Mouse (Mus musculus): ENCODE measurements around the gene Sash1. TPM values are rescaled to one million over a fixed set of nuclear protein-coding genes. Genes with fewer than 3 reads are reported as not detected.

Gene Sash1
- total and polyA plus RNA-seq, 2 experiments, result 9.6 to 21.1 TPM

DNA sequence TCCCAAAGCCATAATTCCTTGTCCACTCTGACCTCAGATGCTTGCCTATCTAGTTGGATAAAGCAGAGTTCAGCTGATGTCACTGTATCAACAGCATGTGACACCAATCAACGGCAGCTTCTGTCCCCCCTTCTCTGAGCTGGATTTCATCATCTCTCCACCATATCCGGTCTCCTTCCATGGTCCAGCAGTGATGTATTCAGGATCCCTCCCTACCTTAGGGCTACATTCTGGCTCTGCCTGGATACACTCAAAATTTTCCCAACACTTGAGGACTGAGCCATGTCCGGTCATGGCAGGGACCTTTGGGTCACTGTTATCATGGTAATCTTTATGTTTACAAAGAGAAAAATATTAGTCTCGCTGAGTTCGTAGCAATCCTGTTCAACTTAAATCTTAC is 118.5 kb downstream of the Sash1 start:
- no peak overlapping the region for H3K4me3 ChIP-seq (ENCODE audit: insufficient read depth, low read depth, low read length)
- H3K27ac ChIP-seq (replicated peaks; ENCODE audit: insufficient read depth, low read depth, low read length), result no peak overlapping the region
- TF ChIP-seq POLR2A (IDR thresholded peaks at IDR 0.05; ENCODE audit: extremely low read depth, insufficient read depth, low read length) (no peak), CTCF (IDR thresholded peaks at IDR 0.05; ENCODE audit: low read depth, low read length) (no peak)
- no peak overlapping the region for H3K9ac ChIP-seq (ENCODE audit: low read depth, low read length)
- WGBS, result 39% methylated on average over 5 of the region's 5 CpGs
- H3K4me1 ChIP-seq (ENCODE audit: control insufficient read depth, insufficient read depth, low read length), result no peaks in the 10 kb centered on the region
- DNase-seq (ENCODE audit: extremely low read depth, low read depth, low spot score), result no peak
- no peaks in the 10 kb centered on the region for H3K27me3 ChIP-seq (ENCODE audit: control insufficient read depth, insufficient read depth, low read length)
- H3K79me2 ChIP-seq (ENCODE audit: control insufficient read depth, insufficient read depth, low read length), result peaks cover 21% of the 10 kb centered on the region
- H3K36me3 ChIP-seq (ENCODE audit: control insufficient read depth, insufficient read depth, low read length), result peaks cover 15% of the 10 kb centered on the region

DNA sequence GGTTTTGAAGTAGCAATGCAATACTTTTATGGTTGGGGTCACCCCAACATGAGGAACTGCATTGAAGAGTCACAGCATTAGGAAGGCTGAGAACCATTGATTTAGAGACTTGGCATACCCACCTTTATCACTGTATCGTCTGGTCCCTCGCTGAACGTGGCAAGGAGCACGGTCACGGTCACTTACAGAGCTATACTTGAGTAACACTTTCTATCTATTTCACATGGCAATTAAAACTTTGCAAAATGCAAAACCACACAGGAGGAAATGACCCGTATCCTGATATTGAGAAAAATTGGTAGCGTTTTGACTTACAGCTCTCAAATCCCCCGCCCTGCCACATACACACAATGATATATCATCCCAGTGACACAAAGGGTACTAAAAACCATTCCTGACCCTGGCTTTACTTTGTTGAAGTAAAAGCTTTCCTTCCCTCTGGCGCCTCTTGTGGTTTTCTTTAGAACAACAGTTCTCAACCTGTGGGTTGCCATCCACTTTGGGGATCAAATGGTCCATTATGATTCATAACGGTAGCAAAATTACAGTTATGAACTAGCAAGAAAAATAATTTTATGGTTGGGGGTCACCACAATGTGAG is 119.8 kb downstream of the Sash1 start:
- no peaks in the 10 kb centered on the region for H3K4me1 ChIP-seq (ENCODE audit: control insufficient read depth, insufficient read depth, low read length)
- H3K36me3 ChIP-seq (ENCODE audit: control insufficient read depth, insufficient read depth, low read length), result peaks cover 11% of the 10 kb centered on the region
- no peaks in the 10 kb centered on the region for H3K27me3 ChIP-seq (ENCODE audit: control insufficient read depth, insufficient read depth, low read length)
- H3K27ac ChIP-seq (replicated peaks; ENCODE audit: insufficient read depth, low read depth, low read length), result no peak overlapping the region
- no peak for TF ChIP-seq POLR2A (IDR thresholded peaks at IDR 0.05; ENCODE audit: extremely low read depth, insufficient read depth, low read length)
- TF ChIP-seq CTCF (IDR thresholded peaks at IDR 0.05; ENCODE audit: low read depth, low read length), result no peak
- no peak overlapping the region for H3K9ac ChIP-seq (ENCODE audit: low read depth, low read length)
- peaks cover 23% of the 10 kb centered on the region for H3K79me2 ChIP-seq (ENCODE audit: control insufficient read depth, insufficient read depth, low read length)
- H3K4me3 ChIP-seq (ENCODE audit: insufficient read depth, low read depth, low read length), result no peak overlapping the region
- 83% methylated on average over 10 of the region's 10 CpGs for WGBS
- DNase-seq (ENCODE audit: extremely low read depth, low read depth, low spot score), result no peak

DNA sequence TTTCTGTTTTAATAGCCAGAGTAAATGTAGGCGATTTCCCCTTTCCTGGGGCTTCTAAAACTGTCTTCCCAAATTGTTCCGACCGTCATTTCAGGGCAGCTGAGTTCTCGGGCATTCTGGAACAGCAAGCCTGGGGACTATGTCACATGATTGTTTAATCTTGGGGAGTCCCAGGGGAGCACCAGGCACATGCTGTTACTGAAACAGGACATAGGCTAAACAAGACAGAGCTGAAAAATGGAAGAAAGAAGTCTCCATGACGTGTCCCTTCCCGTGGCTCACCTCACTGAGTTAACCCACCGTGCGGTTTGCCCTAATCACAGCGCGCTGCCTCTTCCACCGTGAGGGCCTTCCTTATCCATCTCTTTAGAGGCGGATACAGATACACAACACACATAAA is 123.1 kb downstream of the Sash1 start:
- WGBS, result 77% methylated on average over 12 of the region's 12 CpGs
- no peak overlapping the region for H3K4me3 ChIP-seq (ENCODE audit: insufficient read depth, low read depth, low read length)
- H3K4me1 ChIP-seq (ENCODE audit: control insufficient read depth, insufficient read depth, low read length), result no peaks in the 10 kb centered on the region
- peaks cover 14% of the 10 kb centered on the region; the same call in 1 of the 2 replicates for H3K79me2 ChIP-seq (ENCODE audit: control insufficient read depth, insufficient read depth, low read length)
- no peak for TF ChIP-seq POLR2A (IDR thresholded peaks at IDR 0.05; ENCODE audit: extremely low read depth, insufficient read depth, low read length)
- no peaks in the 10 kb centered on the region for H3K27me3 ChIP-seq (ENCODE audit: control insufficient read depth, insufficient read depth, low read length)
- H3K36me3 ChIP-seq (ENCODE audit: control insufficient read depth, insufficient read depth, low read length), result peaks cover 5% of the 10 kb centered on the region; the same call in 1 of the 2 replicates
- H3K9ac ChIP-seq (ENCODE audit: low read depth, low read length), result no peak overlapping the region
- no peak for DNase-seq (ENCODE audit: extremely low read depth, low read depth, low spot score)
- 0 out of 2 replicates have a peak overlapping the region, but pooled peaks have one; percentile 39 for H3K27ac ChIP-seq (replicated peaks; ENCODE audit: insufficient read depth, low read depth, low read length)

DNA sequence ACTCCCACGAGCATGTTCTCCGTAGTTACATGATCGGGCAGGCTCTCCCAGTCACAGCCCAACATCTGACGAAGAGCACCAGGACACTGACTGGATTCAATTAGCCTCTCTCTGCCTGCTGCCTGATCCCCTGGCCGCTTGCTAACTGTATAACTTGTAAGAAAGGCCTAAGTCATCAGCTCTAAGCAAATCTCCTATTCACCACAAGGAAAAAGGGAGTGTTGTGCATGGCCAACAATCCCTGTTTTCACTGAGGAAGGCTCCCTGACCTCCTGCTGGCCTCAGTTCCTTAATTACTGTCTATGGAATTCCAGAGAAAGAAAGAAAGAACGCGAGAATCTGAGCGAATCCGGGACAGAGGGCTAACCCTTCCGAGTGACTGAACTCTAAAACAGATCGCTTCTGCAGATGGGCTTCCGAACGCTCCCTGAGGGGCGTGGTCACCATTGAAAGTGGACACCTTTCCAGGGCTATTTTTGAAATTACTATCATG is 123.6 kb downstream of the Sash1 start:
- Histone ChIP-seq H3K9ac (ENCODE audit: low read depth, low read length) (peak overlapping the region; percentile 59), H3K4me1 (ENCODE audit: control insufficient read depth, insufficient read depth, low read length) (0 out of 2 replicates have a peak, but pooled peaks cover 1% of the 10 kb centered on the region), H3K27ac (replicated peaks; ENCODE audit: insufficient read depth, low read depth, low read length) (peak overlapping the region; percentile 42; the same call in 1 of the 2 replicates), H3K27me3 (ENCODE audit: control insufficient read depth, insufficient read depth, low read length) (no peaks in the 10 kb centered on the region), H3K36me3 (ENCODE audit: control insufficient read depth, insufficient read depth, low read length) (peaks cover 5% of the 10 kb centered on the region; the same call in 1 of the 2 replicates), H3K79me2 (ENCODE audit: control insufficient read depth, insufficient read depth, low read length) (peaks cover 12% of the 10 kb centered on the region; the same call in 1 of the 2 replicates), H3K4me3 (ENCODE audit: insufficient read depth, low read depth, low read length) (peak overlapping the region; percentile 26; the same call in 1 of the 2 replicates)
- TF ChIP-seq CTCF (IDR thresholded peaks at IDR 0.05; ENCODE audit: low read depth, low read length), result no peak
- no peak for TF ChIP-seq POLR2A (IDR thresholded peaks at IDR 0.05; ENCODE audit: extremely low read depth, insufficient read depth, low read length)
- 76% methylated on average over 14 of the region's 14 CpGs for WGBS
- DNase-seq (ENCODE audit: extremely low read depth, low read depth, low spot score), result no peak

DNA sequence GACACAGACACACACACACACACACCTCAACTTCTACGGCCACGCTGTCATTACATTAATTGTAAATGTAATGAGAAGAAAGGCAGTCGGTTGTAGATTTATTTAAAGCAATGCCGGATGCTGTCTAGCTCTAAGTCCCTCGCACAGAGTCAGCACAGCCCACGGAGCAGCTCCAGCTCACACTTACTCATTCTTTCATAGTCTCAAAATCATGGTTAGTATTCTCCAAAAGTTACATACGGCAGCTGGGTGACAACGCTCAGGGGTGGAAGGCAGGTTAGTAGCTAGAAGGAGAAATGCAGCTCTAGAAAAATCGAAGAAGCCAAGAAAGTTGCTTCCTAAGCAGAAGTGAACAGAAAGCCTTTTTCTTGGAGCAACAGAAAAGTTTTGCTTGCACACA is 124.2 kb downstream of the Sash1 start:
- Histone ChIP-seq H3K36me3 (ENCODE audit: control insufficient read depth, insufficient read depth, low read length) (peaks cover 5% of the 10 kb centered on the region; the same call in 1 of the 2 replicates), H3K9ac (ENCODE audit: low read depth, low read length) (no peak overlapping the region; the same call in 1 of the 2 replicates), H3K79me2 (ENCODE audit: control insufficient read depth, insufficient read depth, low read length) (peaks cover 9% of the 10 kb centered on the region; the same call in 1 of the 2 replicates), H3K4me1 (ENCODE audit: control insufficient read depth, insufficient read depth, low read length) (0 out of 2 replicates have a peak, but pooled peaks cover 2% of the 10 kb centered on the region), H3K27ac (replicated peaks; ENCODE audit: insufficient read depth, low read depth, low read length) (0 out of 2 replicates have a peak overlapping the region, but pooled peaks have one; percentile 42), H3K4me3 (ENCODE audit: insufficient read depth, low read depth, low read length) (peak overlapping the region; percentile 26; the same call in 1 of the 2 replicates), H3K27me3 (ENCODE audit: control insufficient read depth, insufficient read depth, low read length) (no peaks in the 10 kb centered on the region)
- no peak for TF ChIP-seq POLR2A (IDR thresholded peaks at IDR 0.05; ENCODE audit: extremely low read depth, insufficient read depth, low read length)
- TF ChIP-seq CTCF (IDR thresholded peaks at IDR 0.05; ENCODE audit: low read depth, low read length), result no peak
- DNase-seq (ENCODE audit: extremely low read depth, low read depth, low spot score), result no peak
- WGBS, result 86% methylated on average over 9 of the region's 9 CpGs

DNA sequence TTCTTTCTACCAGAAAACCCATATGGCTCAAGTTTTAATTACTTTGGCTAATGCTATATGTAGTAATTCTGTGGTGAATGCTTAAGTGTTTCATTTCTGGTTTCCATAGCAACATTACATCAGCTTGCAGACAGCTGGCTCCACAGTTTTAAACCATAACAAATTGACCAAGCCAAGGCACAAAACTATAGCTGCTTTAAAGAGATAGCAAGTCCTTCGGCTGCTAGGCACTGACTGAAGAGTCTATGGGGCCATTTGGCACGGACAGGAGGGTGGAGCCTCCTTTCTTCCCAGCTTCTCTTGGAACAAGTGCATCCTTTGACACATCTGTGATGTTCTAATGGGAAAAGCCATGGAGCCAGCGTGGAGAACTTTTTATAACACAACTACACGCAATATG is 125.3 kb downstream of the Sash1 start:
- WGBS, result 64% methylated on average over 4 of the region's 4 CpGs
- DNase-seq (ENCODE audit: extremely low read depth, low read depth, low spot score), result no peak
- TF ChIP-seq POLR2A (IDR thresholded peaks at IDR 0.05; ENCODE audit: extremely low read depth, insufficient read depth, low read length) (no peak), CTCF (IDR thresholded peaks at IDR 0.05; ENCODE audit: low read depth, low read length) (no peak)
- Histone ChIP-seq H3K36me3 (ENCODE audit: control insufficient read depth, insufficient read depth, low read length) (peaks cover 10% of the 10 kb centered on the region; the same call in 1 of the 2 replicates), H3K79me2 (ENCODE audit: control insufficient read depth, insufficient read depth, low read length) (peaks cover 9% of the 10 kb centered on the region; the same call in 1 of the 2 replicates), H3K4me3 (ENCODE audit: insufficient read depth, low read depth, low read length) (no peak overlapping the region), H3K27ac (replicated peaks; ENCODE audit: insufficient read depth, low read depth, low read length) (no peak overlapping the region), H3K4me1 (ENCODE audit: control insufficient read depth, insufficient read depth, low read length) (0 out of 2 replicates have a peak, but pooled peaks cover 2% of the 10 kb centered on the region), H3K9ac (ENCODE audit: low read depth, low read length) (no peak overlapping the region), H3K27me3 (ENCODE audit: control insufficient read depth, insufficient read depth, low read length) (no peaks in the 10 kb centered on the region)

Data from liver, adult 2 months (tissue).